Mouse (Mus musculus): Measurements from ENCODE around the gene BC048403. TPM values are rescaled to one million over a fixed set of nuclear protein-coding genes. Genes with fewer than 3 reads are reported as not detected.

Gene BC048403
- polyA plus RNA-seq, 1 experiment from 2014 or later: 2.5 TPM

DNA sequence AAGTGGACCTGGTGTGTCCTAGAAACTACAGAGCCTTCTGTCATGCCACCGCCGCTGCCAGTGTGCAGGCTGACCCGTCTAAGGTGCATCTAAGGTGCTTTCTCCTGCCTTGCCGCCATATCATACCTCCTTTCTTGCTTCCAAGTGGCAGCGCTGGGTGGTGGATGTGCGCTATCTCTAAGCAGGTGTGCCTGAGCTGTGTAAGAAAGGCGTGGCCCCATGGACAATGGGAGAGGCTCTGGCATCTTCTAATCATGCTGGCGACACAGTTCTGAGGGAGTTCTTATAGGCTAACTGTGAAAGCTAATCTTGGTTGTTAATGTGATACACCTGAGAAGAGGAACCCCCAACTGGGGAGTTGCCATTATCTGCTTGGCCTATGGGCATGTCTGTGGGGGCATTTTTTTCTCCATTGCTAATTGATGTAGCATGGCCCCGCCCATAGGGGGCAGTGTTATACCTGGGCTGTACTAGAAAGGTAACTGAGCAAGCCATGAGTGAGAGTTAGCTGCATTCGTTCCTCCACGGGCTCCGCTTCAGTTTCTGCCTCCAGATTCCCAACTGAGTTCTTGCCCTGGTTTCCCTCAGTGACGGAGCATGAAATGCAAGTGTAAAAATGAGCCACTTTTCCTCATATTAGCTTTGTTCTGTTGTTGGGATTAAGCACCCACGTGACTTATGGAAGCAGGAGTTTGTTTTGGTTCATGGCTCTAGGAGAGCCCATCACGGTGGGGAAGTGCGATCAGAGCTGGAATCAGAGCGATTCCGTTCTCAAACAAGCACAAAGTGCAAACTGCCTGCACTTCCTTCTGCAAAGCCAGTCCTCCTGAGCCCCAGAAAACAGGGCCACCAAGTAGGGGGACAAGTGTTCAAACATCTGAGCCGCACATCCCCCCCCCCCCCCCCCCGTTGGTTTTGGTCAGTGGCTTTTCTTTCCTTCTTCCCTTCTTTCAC, 31.2 kb downstream of the BC048403 start:
- Histone ChIP-seq H3K4me2 (ENCODE audit: low read length) (peak overlapping the region; percentile 37), H3K27me3 (ENCODE audit: control insufficient read depth, insufficient read depth, low read length) (no peaks in the 10 kb centered on the region), H3K9me3 (ENCODE audit: control insufficient read depth, low read length) (no peaks in the 10 kb centered on the region), H3K36me3 (ENCODE audit: control insufficient read depth, insufficient read depth, low read length) (no peaks in the 10 kb centered on the region), H3K9ac (ENCODE audit: low read length) (no peak overlapping the region), H3K4me1 (ENCODE audit: control insufficient read depth in 2 of 2, insufficient read depth in 2 of 2, low read length in 2 of 2) (no peaks in the 10 kb centered on the region), H3K27ac (replicated peaks in 1 of 2; ENCODE audit: control insufficient read depth in 1 of 2, insufficient read depth in 1 of 2, low read depth in 2 of 2, low read length in 2 of 2) (no peak overlapping the region), H3K4me3 (ENCODE audit: control insufficient read depth in 1 of 2, insufficient read depth in 1 of 2, low read depth in 1 of 2, low read length in 2 of 2) (peak overlapping the region in 1 of 2 experiments; percentile 1; a peak in 2 of 4 replicates)
- ATAC-seq (ENCODE audit: insufficient number of reproducible peaks, insufficient read depth, low FRiP score, low read depth): no peak
- WGBS: 53% methylated on average over 20 of the region's 20 CpGs

- Histone ChIP-seq H3K27ac (replicated peaks in 1 of 2; ENCODE audit: control insufficient read depth in 1 of 2, insufficient read depth in 1 of 2, low read depth in 2 of 2, low read length in 2 of 2) (no peak overlapping the region), H3K4me3 (ENCODE audit: control insufficient read depth in 1 of 2, insufficient read depth in 1 of 2, low read depth in 1 of 2, low read length in 2 of 2) (no peak overlapping the region), H3K9me3 (ENCODE audit: control insufficient read depth, low read length) (no peaks in the 10 kb centered on the region), H3K27me3 (ENCODE audit: control insufficient read depth, insufficient read depth, low read length) (no peaks in the 10 kb centered on the region), H3K4me1 (ENCODE audit: control insufficient read depth in 2 of 2, insufficient read depth in 2 of 2, low read length in 2 of 2) (no peaks in the 10 kb centered on the region), H3K9ac (ENCODE audit: low read length) (no peak overlapping the region), H3K4me2 (ENCODE audit: low read length) (no peak overlapping the region), H3K36me3 (ENCODE audit: control insufficient read depth, insufficient read depth, low read length) (no peaks in the 10 kb centered on the region)
- no peak for ATAC-seq (ENCODE audit: insufficient number of reproducible peaks, insufficient read depth, low FRiP score, low read depth)
- WGBS: 65% methylated on average over 4 of the region's 4 CpGs
These were observed 34.1 kb downstream of the BC048403 start for GRCm38 (mm10) chr10:121773813-121774212.

- H3K27me3 ChIP-seq (ENCODE audit: control insufficient read depth, insufficient read depth, low read length): no peaks in the 10 kb centered on the region
- no peak overlapping the region for H3K4me2 ChIP-seq (ENCODE audit: low read length)
- ATAC-seq (ENCODE audit: insufficient number of reproducible peaks, insufficient read depth, low FRiP score, low read depth): no peak
- H3K4me1 ChIP-seq (ENCODE audit: control insufficient read depth in 2 of 2, insufficient read depth in 2 of 2, low read length in 2 of 2): no peaks in the 10 kb centered on the region
- H3K27ac ChIP-seq (replicated peaks in 1 of 2; ENCODE audit: control insufficient read depth in 1 of 2, insufficient read depth in 1 of 2, low read depth in 2 of 2, low read length in 2 of 2): no peak overlapping the region
- no peak overlapping the region for H3K4me3 ChIP-seq (ENCODE audit: control insufficient read depth in 1 of 2, insufficient read depth in 1 of 2, low read depth in 1 of 2, low read length in 2 of 2)
- H3K9ac ChIP-seq (ENCODE audit: low read length): no peak overlapping the region
- no peaks in the 10 kb centered on the region for H3K36me3 ChIP-seq (ENCODE audit: control insufficient read depth, insufficient read depth, low read length)
- H3K9me3 ChIP-seq (ENCODE audit: control insufficient read depth, low read length): no peaks in the 10 kb centered on the region
- 42% methylated on average over 3 of the region's 3 CpGs for WGBS
These were observed 36.3 kb downstream of the BC048403 start for GRCm38 (mm10) chr10:121775990-121776389.

GRCm38 (mm10) chr10:121781159-121781558, 41.4 kb downstream of the BC048403 start:
- no peak overlapping the region for H3K27ac ChIP-seq (replicated peaks in 1 of 2; ENCODE audit: control insufficient read depth in 1 of 2, insufficient read depth in 1 of 2, low read depth in 2 of 2, low read length in 2 of 2)
- peaks cover 27% of the 10 kb centered on the region for H3K36me3 ChIP-seq (ENCODE audit: control insufficient read depth, insufficient read depth, low read length)
- H3K4me3 ChIP-seq (ENCODE audit: control insufficient read depth in 1 of 2, insufficient read depth in 1 of 2, low read depth in 1 of 2, low read length in 2 of 2): no peak overlapping the region
- no peak for ATAC-seq (ENCODE audit: insufficient number of reproducible peaks, insufficient read depth, low FRiP score, low read depth)
- peaks cover 6% of the 10 kb centered on the region; the same call in 1 of the 2 replicates for H3K9me3 ChIP-seq (ENCODE audit: control insufficient read depth, low read length)
- no peaks in the 10 kb centered on the region for H3K4me1 ChIP-seq (ENCODE audit: control insufficient read depth in 2 of 2, insufficient read depth in 2 of 2, low read length in 2 of 2)
- 38% methylated on average over 14 of the region's 14 CpGs for WGBS
- H3K9ac ChIP-seq (ENCODE audit: low read length): no peak overlapping the region
- no peaks in the 10 kb centered on the region for H3K27me3 ChIP-seq (ENCODE audit: control insufficient read depth, insufficient read depth, low read length)
- H3K4me2 ChIP-seq (ENCODE audit: low read length): peak overlapping the region; percentile 9; the same call in 1 of the 2 replicates

DNA sequence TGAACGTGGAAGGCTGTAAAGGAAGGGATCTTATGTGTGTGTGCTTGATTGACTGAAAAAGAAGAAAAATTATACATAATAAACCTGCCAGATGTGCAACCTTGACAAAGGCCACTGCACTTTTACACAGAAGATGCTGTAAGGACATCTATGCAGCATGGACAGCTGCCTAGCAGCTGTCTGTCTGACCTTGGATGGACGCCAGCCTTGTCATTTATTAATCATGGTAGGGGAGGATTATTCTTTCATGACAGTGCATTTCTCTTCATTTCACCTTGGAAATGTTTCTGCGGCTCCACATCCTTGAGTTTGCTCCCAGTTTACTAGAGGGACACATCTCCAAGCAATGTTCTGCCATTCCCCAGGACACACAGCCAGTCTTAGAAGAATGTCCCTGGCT, 48.8 kb downstream of the BC048403 start:
- H3K27ac ChIP-seq (replicated peaks in 1 of 2; ENCODE audit: control insufficient read depth in 1 of 2, insufficient read depth in 1 of 2, low read depth in 2 of 2, low read length in 2 of 2): no peak overlapping the region
- no peak overlapping the region for H3K9ac ChIP-seq (ENCODE audit: low read length)
- no peak overlapping the region for H3K4me3 ChIP-seq (ENCODE audit: control insufficient read depth in 1 of 2, insufficient read depth in 1 of 2, low read depth in 1 of 2, low read length in 2 of 2)
- no peak overlapping the region for H3K4me2 ChIP-seq (ENCODE audit: low read length)
- 88% methylated on average over 3 of the region's 3 CpGs for WGBS
- H3K27me3 ChIP-seq (ENCODE audit: control insufficient read depth, insufficient read depth, low read length): no peaks in the 10 kb centered on the region
- peaks cover 4% of the 10 kb centered on the region; the same call in 1 of the 2 replicates for H3K9me3 ChIP-seq (ENCODE audit: control insufficient read depth, low read length)
- no peaks in the 10 kb centered on the region for H3K4me1 ChIP-seq (ENCODE audit: control insufficient read depth in 2 of 2, insufficient read depth in 2 of 2, low read length in 2 of 2)
- H3K36me3 ChIP-seq (ENCODE audit: control insufficient read depth, insufficient read depth, low read length): peaks cover 47% of the 10 kb centered on the region
- ATAC-seq (ENCODE audit: insufficient number of reproducible peaks, insufficient read depth, low FRiP score, low read depth): no peak

GRCm38 (mm10) chr10:121790078-121790477, 50.3 kb downstream of the BC048403 start:
- ATAC-seq (ENCODE audit: insufficient number of reproducible peaks, insufficient read depth, low FRiP score, low read depth): no peak
- Histone ChIP-seq H3K36me3 (ENCODE audit: control insufficient read depth, insufficient read depth, low read length) (peaks cover 40% of the 10 kb centered on the region), H3K4me1 (ENCODE audit: control insufficient read depth in 2 of 2, insufficient read depth in 2 of 2, low read length in 2 of 2) (no peaks in the 10 kb centered on the region), H3K4me3 (ENCODE audit: control insufficient read depth in 1 of 2, insufficient read depth in 1 of 2, low read depth in 1 of 2, low read length in 2 of 2) (no peak overlapping the region), H3K9me3 (ENCODE audit: control insufficient read depth, low read length) (no peaks in the 10 kb centered on the region), H3K4me2 (ENCODE audit: low read length) (no peak overlapping the region), H3K27ac (replicated peaks in 1 of 2; ENCODE audit: control insufficient read depth in 1 of 2, insufficient read depth in 1 of 2, low read depth in 2 of 2, low read length in 2 of 2) (no peak overlapping the region), H3K27me3 (ENCODE audit: control insufficient read depth, insufficient read depth, low read length) (no peaks in the 10 kb centered on the region), H3K9ac (ENCODE audit: low read length) (no peak overlapping the region)
- 72% methylated on average over 6 of the region's 6 CpGs for WGBS

DNA sequence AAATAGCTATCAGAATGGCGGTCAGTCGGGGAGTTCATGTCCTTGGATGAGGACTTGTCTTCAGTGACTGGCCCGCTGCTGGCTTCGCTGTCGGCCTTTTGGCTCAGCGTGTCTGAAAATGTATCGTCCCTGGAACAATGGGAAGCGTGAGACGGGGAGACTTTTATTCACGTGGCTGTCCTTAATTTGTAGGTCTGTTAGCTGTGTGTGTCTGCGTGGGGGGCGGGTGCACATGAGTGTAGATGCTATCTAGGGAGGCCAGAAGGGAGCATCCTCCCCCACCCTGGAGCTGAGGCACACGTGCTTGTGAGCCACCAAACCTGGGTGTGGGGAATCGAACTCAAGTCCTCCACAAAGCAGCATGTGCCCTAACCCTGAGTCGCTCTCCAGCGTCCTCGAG, 52.9 kb downstream of the BC048403 start:
- no peaks in the 10 kb centered on the region for H3K4me1 ChIP-seq (ENCODE audit: control insufficient read depth in 2 of 2, insufficient read depth in 2 of 2, low read length in 2 of 2)
- no peak overlapping the region for H3K4me2 ChIP-seq (ENCODE audit: low read length)
- no peak overlapping the region for H3K4me3 ChIP-seq (ENCODE audit: control insufficient read depth in 1 of 2, insufficient read depth in 1 of 2, low read depth in 1 of 2, low read length in 2 of 2)
- no peak overlapping the region for H3K27ac ChIP-seq (replicated peaks in 1 of 2; ENCODE audit: control insufficient read depth in 1 of 2, insufficient read depth in 1 of 2, low read depth in 2 of 2, low read length in 2 of 2)
- no peaks in the 10 kb centered on the region for H3K9me3 ChIP-seq (ENCODE audit: control insufficient read depth, low read length)
- WGBS: 87% methylated on average over 17 of the region's 17 CpGs
- H3K36me3 ChIP-seq (ENCODE audit: control insufficient read depth, insufficient read depth, low read length): peaks cover 35% of the 10 kb centered on the region
- no peak for ATAC-seq (ENCODE audit: insufficient number of reproducible peaks, insufficient read depth, low FRiP score, low read depth)
- H3K27me3 ChIP-seq (ENCODE audit: control insufficient read depth, insufficient read depth, low read length): no peaks in the 10 kb centered on the region
- no peak overlapping the region for H3K9ac ChIP-seq (ENCODE audit: low read length)
